Mouse (Mus musculus): Measurements from ENCODE around the gene Usp1. TPM values are rescaled to one million over a fixed set of nuclear protein-coding genes. Genes with fewer than 3 reads are reported as not detected.

The Usp1 gene
- polyA plus RNA-seq, 1 experiment from 2014 or later = 107 TPM

Other genes with a start within 250 kb of the Usp1 start
- 1.8 and 2.2 TPM in 2 replicates for gene L1td1, start 197.1 kb upstream of the Usp1 start, polyA plus RNA-seq (2015; fragmentation: Nextera tagmentation; extraction: Ambion mirVana)
- gene Kank4, start 106.3 kb upstream of the Usp1 start, polyA plus RNA-seq (2015; fragmentation: Nextera tagmentation; extraction: Ambion mirVana) = 2.8 and 3.0 TPM in 2 replicates
- gene I0C0044D17Rik, start 100.0 kb upstream of the Usp1 start, polyA plus RNA-seq (2015; fragmentation: Nextera tagmentation; extraction: Ambion mirVana) = not detected in 2 replicates
- 1.5 and 2.2 TPM in 2 replicates for gene Angptl3, start 107.1 kb downstream of the Usp1 start, polyA plus RNA-seq (2015; fragmentation: Nextera tagmentation; extraction: Ambion mirVana)
- gene Dock7, start 197.1 kb downstream of the Usp1 start, polyA plus RNA-seq (2015; fragmentation: Nextera tagmentation; extraction: Ambion mirVana) = 67.1 and 70.4 TPM in 2 replicates